Mouse (Mus musculus): ENCODE data around the gene Asb18. TPM values are rescaled to one million over a fixed set of nuclear protein-coding genes. Genes with fewer than 3 reads are reported as not detected.

The Asb18 gene
- not detected for total RNA-seq (2023)

GRCm38 (mm10) chr1:90014446-90014845, at the start of gene Asb18:
TSS of gene Asb18 (minus strand) at chr1:90014666.

GRCm38 (mm10) chr1:89931120-89931519, 83.3 kb downstream of the Asb18 start, which contains the start of gene Gbx2:
TSS of gene Gbx2 (minus strand) at chr1:89931179.

Other genes starting within 250 kb of the Asb18 start
- gene Gbx2, start 83.5 kb downstream of the Asb18 start, total RNA-seq (2023), result not detected
- gene Iqca, start 138.7 kb upstream of the Asb18 start, total RNA-seq (2023), result not detected
- 1 to 10 TPM in 1 of 2 experiments, under 1 TPM in 1; 0.27 to 1.1 TPM for gene Ackr3, start 189.3 kb upstream of the Asb18 start, total RNA-seq (2023)

Data from monocyte, adult 59 days (primary cell).